Mouse (Mus musculus): Measurements from ENCODE around the gene Pm20d1.
A peak's percentile ranks its signal among the peaks of the same experiment; 100 is the strongest.

The Pm20d1 gene

GRCm38 (mm10) chr1:131797202-131797909 is at the start of gene Pm20d1:
Pm20d1 (plus strand) TSS chr1:131797381.
- peak; percentile 82 for DNase-seq

GRCm38 (mm10) chr1:131747761-131748160 is 49.4 kb upstream of the Pm20d1 start:
- DNase-seq, result no peak

DNA sequence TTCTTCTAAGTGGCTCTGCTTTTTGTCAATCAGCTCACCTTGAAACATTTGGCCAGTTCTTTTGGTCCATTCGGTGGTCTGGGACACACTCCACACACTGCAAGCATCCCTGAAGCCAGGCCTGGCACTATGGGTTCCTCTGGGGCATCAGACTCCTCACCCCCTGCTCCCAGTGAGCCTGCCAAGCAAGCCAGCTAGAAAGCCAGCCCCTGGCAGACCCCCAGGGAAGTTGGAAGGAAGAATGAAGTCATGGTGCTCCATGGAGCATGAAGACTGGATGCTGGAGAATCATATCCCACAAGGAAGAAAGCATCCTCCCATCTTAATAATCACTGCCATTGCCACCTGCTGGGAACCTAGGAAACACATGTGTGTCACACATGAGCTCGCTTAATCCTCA is 48.5 kb upstream of the Pm20d1 start:
- DNase-seq, result no peak

DNA sequence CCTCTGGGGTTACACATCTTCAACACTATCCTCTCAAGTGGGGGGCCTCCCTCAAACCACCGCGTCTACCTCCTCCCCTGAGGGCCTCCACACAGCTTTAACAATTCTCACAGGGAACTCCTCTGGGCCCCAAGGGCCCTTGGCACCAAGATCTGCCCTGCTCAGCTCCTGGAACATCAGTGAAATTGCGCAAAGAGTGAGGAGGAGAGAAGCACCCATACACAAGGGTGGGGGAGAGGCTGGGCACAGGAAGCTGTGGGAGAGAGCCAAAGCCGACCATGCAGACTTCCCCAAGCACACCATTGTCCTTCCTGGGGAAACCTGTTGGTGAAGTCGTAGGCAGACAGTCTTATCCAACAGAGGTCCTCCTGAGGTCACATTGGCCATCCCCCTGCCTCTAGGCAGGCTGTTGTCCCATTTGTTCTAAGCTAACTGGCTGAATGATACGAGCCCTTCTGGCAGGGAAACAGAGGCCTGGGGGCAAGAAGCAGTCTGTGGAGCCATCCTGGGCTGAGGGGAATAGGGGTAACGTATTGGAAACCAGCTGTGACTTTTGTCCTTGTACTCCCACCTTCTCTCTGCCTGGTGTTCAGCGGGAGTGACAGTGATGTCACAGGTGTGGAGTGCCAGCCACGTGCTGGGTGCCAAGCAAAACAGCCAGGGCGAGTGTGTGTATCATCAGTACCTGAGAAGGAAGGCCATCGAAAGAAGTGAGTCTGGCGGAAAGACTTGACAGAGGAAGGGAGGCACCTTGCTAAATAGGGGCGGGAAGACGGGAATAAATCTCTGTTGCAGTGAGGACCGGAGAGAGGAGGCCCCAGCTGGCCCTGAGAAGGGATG is 47.3 kb upstream of the Pm20d1 start:
- DNase-seq, result no peak

GRCm38 (mm10) chr1:131751181-131751890 is 45.8 kb upstream of the Pm20d1 start:
- no peak for DNase-seq

DNA sequence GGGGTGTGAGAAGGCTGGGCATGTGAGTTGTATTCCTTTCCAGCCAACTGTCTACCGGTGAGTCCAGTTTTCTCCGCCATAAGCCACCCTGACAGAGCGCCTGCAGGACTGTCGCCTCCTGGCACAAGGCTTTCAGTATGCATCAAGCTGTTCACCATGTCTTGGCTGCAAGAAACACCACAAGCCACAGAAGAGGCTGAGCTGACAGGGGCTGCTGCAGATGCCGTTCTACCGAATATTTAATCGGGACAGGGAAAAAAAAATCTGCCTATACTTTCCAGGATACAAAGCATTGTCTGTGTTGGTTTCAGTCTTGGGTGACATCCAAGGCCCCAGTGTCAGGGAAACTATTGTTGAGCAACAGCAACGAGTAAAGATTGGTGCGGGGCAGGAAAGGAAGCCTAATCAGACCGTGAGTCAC is 45.3 kb upstream of the Pm20d1 start:
- DNase-seq, result peak; percentile 26

GRCm38 (mm10) chr1:131754212-131754829 is 42.9 kb upstream of the Pm20d1 start:
- no peak for DNase-seq

GRCm38 (mm10) chr1:131754916-131755315 is 42.3 kb upstream of the Pm20d1 start:
- DNase-seq, result peak; percentile 45

DNA sequence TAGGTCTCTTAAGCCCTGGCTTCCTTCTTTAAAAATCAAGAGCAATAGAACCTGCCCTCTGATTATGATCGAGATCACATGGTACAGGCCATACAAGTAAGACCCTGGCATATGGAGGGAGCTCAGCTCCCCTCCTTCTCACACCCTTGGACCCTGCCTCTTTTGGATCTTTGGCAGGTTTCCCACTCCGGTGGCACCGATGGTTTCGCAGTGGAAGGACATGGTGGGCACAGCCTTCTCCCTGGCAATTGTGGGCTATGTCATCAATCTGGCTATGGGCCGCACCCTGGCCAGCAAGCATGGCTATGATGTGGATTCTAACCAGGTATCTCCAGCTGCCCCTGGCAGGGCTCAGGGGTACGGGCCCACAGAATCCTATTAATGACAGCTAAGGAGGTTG is 40.0 kb upstream of the Pm20d1 start:
- no peak for DNase-seq

DNA sequence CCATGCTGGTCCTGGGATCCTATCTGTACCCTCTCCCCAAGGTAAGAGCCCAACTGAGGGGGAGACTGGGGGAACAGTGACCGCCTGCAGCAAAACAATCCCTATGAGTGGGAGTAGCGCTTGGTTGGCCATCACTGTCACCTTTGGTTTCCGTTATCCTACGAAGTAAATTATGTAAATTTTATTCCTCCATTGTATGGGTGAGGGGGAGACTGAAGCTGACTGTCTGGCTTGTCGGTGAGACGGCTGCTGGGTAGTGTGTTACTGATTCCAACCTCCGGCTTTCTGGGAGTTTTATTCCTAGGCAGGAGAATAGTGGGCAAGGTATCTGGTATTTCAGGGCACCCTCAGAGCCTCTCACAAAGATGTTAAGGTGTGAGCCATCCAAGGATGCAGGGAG is 38.4 kb upstream of the Pm20d1 start:
- DNase-seq, result no peak

- peak; percentile 3 for DNase-seq
Measured at GRCm38 (mm10) chr1:131759667-131760427, 37.3 kb upstream of the Pm20d1 start.

DNA sequence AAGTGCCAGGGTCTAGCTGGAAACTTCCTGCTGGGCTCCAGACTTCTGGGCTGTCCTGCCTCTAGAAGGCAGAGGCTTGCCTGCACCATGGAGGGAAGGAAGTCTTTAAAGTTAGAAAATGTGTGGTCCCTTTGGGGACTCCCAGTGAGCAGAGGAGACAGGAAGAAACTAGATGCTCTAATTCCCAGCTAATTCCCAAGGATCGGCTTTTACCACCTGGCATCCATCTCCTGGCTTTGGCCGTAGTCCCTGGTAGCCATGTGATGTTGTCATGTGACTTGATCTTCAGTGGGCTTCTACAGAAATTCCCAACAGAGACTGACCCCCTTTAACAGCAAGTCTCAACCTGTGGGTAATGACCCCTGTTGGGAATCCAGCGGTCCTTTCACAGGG is 36.8 kb upstream of the Pm20d1 start:
- peak; percentile 4 for DNase-seq

- peak; percentile 1 for DNase-seq
Measured at GRCm38 (mm10) chr1:131761079-131761831, 35.9 kb upstream of the Pm20d1 start.

DNA sequence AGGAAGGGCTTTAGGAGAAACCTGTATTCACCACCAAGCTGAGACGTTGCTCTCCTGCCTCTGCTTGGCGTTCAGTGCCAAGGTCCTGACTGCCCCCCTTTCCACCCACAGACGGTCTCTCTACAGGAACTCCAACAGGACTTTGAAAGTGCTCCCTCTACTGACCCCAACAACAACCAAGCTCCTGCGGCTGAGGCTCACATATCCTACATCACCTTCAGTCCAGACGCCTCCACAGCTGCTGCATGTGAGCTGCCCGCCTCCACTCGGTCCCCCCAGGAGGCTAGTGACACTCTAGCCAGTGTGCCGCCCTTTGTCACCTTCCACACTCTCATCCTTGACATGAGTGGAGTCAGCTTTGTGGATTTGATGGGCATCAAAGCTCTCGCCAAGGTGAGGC is 33.5 kb upstream of the Pm20d1 start:
- no peak for DNase-seq

DNA sequence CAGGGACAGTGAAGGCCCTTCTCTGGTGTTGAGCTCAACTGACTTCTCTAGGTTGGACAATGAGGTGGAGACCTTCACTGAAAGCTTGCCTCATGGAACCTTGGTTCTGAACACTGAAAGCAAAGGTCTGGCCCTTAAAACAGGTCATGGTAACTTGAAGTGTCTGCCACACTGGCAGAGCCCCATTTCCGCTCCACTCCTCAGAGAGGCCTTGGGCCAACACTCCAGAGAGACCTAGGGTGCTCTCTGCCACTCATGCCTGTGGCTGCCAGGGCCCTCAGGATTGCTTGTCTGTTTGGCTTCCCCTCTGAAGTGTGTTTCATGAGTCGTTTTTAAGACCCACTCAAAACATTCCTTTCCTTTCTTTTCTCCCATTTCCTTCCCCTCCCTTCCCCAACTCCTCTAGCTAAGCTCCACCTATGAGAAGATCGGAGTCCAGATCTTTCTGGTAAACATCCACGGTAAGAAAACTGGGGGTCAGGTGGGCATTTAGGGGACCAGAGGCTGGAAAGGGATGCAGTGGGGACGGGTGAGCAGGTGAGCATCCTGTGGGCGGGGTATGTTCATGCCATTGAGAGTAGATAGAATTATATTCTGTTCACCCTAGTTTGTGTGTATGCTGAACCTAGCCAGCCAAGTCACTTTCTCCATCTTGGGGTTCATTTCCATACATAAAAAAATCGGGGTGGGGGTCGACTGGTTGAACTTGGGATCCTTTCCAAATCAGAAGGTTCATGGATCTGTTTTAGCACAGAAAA is 32.4 kb upstream of the Pm20d1 start:
- DNase-seq, result no peak

GRCm38 (mm10) chr1:131765357-131766001 is 31.7 kb upstream of the Pm20d1 start:
- DNase-seq, result peak; percentile 89

DNA sequence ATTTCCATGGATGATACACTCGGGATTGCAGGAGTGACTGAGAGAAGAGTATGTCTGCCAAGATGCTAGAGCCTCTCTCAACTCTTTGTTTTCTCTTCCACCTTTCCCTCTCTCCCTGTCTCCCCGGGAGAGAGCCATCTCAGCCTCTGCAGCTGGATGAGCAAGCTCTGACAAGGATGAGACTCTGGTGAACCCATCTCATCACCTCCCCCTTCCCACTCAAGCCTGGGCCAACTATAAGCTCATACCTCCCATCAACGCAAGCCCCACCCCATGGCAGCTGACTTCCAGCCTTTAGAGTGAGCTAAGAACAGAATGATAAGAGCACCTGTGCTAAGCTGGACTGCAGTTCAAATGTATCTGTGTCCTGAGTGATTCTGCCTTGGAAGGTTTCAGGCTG is 27.9 kb upstream of the Pm20d1 start:
- DNase-seq, result no peak

DNA sequence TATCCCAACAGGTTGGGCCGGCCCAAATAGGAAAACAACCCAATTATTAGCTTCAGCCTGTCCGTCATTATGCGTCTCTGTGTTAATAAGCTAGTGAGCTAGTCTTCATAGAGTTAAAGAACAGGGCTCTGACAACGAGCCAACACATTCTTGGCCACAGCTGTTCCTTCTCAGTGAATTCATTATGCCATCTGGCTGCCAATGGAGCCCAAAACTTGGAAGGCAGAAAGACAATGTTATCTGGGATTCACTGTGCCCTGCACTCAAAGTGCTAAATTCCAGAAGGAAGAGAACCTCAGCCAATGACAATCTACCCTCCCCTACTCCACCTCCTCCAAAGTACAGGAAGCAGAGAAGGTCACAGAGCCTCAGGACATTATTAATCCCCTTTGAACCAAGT is 26.5 kb upstream of the Pm20d1 start:
- no peak for DNase-seq

GRCm38 (mm10) chr1:131771440-131771839 is 25.7 kb upstream of the Pm20d1 start:
- DNase-seq, result no peak

DNA sequence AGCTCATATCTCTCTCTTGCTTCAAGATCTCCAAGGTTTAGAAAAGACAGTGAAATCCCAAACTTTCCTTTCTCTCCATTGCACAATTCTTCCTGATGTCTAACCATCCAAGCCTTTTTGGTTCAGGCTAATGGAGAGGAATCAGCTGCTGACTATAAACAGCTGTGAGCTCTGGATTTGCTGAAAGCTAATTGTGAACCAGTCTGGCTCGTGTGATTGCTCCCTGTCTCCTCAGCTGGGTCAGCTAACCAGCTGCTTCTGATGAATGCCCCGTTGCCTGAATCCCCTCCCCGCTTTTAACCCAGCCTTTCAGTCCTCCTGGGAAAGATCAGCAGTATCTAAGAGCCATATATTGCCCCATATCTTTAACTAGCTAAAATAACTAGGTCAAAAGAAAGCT is 2.6 kb upstream of the Pm20d1 start:
- DNase-seq, result no peak

Measured in kidney, postnatal 10 days (tissue).